Mouse (Mus musculus): ENCODE data around the gene Rgs1.

- TF ChIP-seq CTCF (IDR thresholded peaks at IDR 0.05; ENCODE audit: borderline replicate concordance, insufficient read depth, low read depth, low read length) (no peak), POLR2A (IDR thresholded peaks at IDR 0.05; ENCODE audit: borderline replicate concordance, insufficient read depth, low read length) (no peak)
These were observed at the start of gene Rgs1 for GRCm38 (mm10) chr1:144248923-144249322.

All from cerebellum, adult 2 months (tissue).